Mouse (Mus musculus): ENCODE results near the gene Taok1. TPM values are rescaled to one million over a fixed set of nuclear protein-coding genes. Genes with fewer than 3 reads are reported as not detected.

The Taok1 gene
- polyA plus RNA-seq, 1 experiment = 9.2 TPM

DNA sequence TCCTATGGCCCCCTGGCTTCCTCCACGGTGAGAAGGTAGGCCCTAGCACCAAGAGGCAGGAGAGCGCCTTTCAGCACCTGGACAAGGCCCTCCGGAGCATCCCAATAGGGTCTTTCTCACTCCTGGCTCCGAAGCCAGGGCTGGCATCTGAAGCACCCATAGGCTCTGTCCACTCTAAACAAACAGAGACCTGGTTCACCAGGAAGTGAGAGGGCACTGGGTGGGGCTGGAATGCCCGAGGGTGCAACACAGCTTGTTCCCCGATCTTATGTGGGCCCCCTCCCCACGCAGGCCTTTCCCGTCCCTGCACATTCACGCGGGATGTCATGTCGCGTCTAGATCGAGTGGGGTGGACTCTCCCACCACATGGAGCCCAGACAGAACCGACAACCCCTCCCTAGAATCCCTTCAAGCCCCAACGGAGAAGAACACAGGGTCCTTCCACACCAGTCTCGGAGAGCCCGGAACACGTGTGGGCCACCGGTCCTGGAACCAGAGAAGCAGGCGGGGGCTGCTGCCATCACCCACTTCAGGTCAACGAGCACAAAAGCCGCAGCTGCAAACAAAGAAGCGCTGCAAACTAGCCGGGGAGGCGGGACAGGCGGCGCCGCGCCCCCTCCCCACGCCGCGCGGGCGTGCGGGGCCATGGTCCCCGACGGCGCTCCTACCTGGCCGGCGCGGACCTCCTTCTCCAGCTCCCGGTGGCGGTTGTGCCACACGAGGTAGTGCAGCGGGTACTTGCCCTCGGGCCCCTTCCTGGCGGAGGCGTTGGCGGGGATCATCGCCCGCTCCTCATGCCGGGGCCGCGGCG lies 118.6 kb downstream of the Taok1 start:
- Histone ChIP-seq H3ac (ENCODE audit: control insufficient read depth, insufficient read length) (peak overlapping the region; percentile 53), H3K27me3 (ENCODE audit: control insufficient read depth, insufficient read depth, insufficient read length) (no peaks in the 10 kb centered on the region), H3K79me2 (ENCODE audit: control insufficient read depth, insufficient read depth) (peaks cover 53% of the 10 kb centered on the region), H3K4me3 (peak overlapping the region; percentile 57), H3K4me2 (ENCODE audit: low read depth) (peak overlapping the region; percentile 93), H3K36me3 (ENCODE audit: control insufficient read depth, insufficient read depth) (no peaks in the 10 kb centered on the region)
- no peak for TF ChIP-seq POLR2AphosphoS2 (IDR thresholded peaks at IDR 0.05; ENCODE audit: insufficient read length, low read depth)
- TF ChIP-seq MYOG (IDR thresholded peaks at IDR 0.05; ENCODE audit: control insufficient read depth in 1 of 3, insufficient read depth in 1 of 3, insufficient read length in 2 of 3, low read depth in 2 of 3) = no peak
- TF ChIP-seq USF1 (IDR thresholded peaks at IDR 0.05; ENCODE audit: low read depth) = no peak
- no peak for TF ChIP-seq MYOD1 (IDR thresholded peaks at IDR 0.05; ENCODE audit: control insufficient read depth in 1 of 3, insufficient read length in 2 of 3, low read depth in 2 of 3)
- TF ChIP-seq MAX (IDR thresholded peaks at IDR 0.05; ENCODE audit: low read depth) = no peak
- TF ChIP-seq CEBPB (IDR thresholded peaks at IDR 0.05; ENCODE audit: insufficient read depth, poor library complexity, severe bottlenecking) = no peak
- TF ChIP-seq TCF12 (IDR thresholded peaks at IDR 0.05; ENCODE audit: insufficient read depth, poor library complexity, severe bottlenecking) = no peak
- TF ChIP-seq TCF3 (IDR thresholded peaks at IDR 0.05; ENCODE audit: insufficient read length, low read depth) = no peak
- TF ChIP-seq SRF (IDR thresholded peaks at IDR 0.05; ENCODE audit: control insufficient read depth, insufficient read length, low read depth) = no peak
- peak; percentile 20 for TF ChIP-seq POLR2A (IDR thresholded peaks at IDR 0.05; ENCODE audit: insufficient read length, low read depth)
- TF ChIP-seq E2F4 (IDR thresholded peaks at IDR 0.05; ENCODE audit: insufficient read depth) = no peak
- TF ChIP-seq REST (IDR thresholded peaks at IDR 0.05; ENCODE audit: insufficient read depth, insufficient read length) = peak; percentile 69

DNA sequence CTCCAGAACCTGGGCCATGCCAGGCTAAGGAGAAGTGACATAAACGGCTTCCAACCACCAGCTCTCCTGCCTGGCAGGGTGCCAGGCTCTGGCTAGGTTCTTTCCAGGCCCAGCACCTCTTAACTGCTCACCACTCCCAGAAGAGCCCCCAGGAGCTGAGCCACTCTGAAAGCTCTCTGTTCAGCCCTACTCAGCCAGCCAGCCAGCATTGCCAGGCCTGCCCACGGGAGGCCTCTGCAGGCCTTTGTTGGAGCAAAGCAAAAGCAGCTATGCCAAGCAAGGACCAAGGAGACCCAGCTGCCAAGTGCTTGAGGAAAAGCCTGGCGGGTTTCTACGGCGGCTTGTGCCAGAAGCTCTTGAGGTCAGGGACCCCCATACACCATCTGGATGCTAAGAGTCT lies 120.8 kb downstream of the Taok1 start:
- Histone ChIP-seq H3K4me3 (no peak overlapping the region), H3K27me3 (ENCODE audit: control insufficient read depth, insufficient read depth, insufficient read length) (no peaks in the 10 kb centered on the region), H3K4me2 (ENCODE audit: low read depth) (no peak overlapping the region), H3K36me3 (ENCODE audit: control insufficient read depth, insufficient read depth) (no peaks in the 10 kb centered on the region), H3ac (ENCODE audit: control insufficient read depth, insufficient read length) (no peak overlapping the region), H3K79me2 (ENCODE audit: control insufficient read depth, insufficient read depth) (peaks cover 67% of the 10 kb centered on the region)
- TF ChIP-seq MYOG (IDR thresholded peaks at IDR 0.05; ENCODE audit: control insufficient read depth in 1 of 3, insufficient read depth in 1 of 3, insufficient read length in 2 of 3, low read depth in 2 of 3) (no peak), TCF3 (IDR thresholded peaks at IDR 0.05; ENCODE audit: insufficient read length, low read depth) (no peak), MYOD1 (IDR thresholded peaks at IDR 0.05; ENCODE audit: control insufficient read depth in 1 of 3, insufficient read length in 2 of 3, low read depth in 2 of 3) (no peak), MAX (IDR thresholded peaks at IDR 0.05; ENCODE audit: low read depth) (no peak), TCF12 (IDR thresholded peaks at IDR 0.05; ENCODE audit: insufficient read depth, poor library complexity, severe bottlenecking) (no peak)

DNA sequence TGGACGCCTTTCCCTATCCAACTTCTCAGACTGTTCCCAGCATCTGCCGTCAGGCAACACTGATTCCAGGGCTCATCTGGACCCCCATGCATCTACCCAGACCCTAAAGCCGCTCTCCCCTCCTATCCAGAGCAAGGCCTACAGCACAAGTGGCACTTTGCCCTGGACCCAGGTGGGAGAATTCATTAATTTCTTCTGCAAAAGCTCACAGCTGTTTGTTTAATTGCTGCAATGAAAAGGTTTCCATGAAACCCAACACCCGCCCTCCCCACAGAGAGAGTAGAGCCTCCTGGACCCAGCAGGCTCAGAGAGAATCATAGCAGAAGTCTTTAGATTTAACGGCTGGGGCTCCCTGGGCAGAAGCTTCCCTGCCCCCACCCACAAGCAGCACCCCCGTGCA lies 122.4 kb downstream of the Taok1 start:
- H3K79me2 ChIP-seq (ENCODE audit: control insufficient read depth, insufficient read depth) = peaks cover 82% of the 10 kb centered on the region

DNA sequence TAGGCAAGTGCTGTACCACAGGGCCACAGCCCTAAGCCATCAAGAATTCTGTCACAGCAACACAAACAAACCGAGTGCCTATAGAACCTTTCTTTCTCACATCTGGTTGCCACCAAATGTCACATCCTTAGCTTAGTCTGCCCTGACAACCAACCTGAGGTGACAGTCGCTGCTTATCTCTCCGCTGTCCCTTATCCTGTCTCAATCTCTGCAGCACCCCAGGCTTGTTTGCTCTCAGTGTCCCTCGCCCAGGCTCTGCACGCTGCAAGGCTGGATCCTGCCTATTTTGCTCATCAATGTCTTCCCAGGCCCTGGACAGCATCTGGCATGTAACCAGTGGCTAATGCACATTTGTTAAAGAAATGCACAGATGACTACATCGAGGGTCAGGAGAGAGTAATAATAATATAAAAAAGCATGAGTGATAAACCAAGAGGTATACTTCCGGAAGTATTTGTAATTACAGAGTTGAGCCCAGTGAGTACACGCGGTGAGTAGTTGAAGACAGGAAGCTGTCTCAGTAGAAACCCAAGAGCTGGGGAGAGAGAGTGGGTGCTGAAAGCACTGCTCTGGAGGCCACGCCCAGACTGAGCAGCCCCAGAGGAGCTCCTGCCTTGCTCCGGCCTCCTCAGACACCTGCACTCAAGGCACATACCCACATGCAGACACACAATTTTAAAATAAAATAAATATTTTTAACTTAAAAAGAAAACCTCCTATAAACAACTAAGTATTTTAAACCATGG lies 123.9 kb downstream of the Taok1 start:
- Histone ChIP-seq H3K4me3 (no peak overlapping the region), H3K36me3 (ENCODE audit: control insufficient read depth, insufficient read depth) (no peaks in the 10 kb centered on the region), H3ac (ENCODE audit: control insufficient read depth, insufficient read length) (no peak overlapping the region), H3K79me2 (ENCODE audit: control insufficient read depth, insufficient read depth) (peaks cover 84% of the 10 kb centered on the region), H3K4me2 (ENCODE audit: low read depth) (peak overlapping the region; percentile 65), H3K27me3 (ENCODE audit: control insufficient read depth, insufficient read depth, insufficient read length) (no peaks in the 10 kb centered on the region)
- TF ChIP-seq USF1 (IDR thresholded peaks at IDR 0.05; ENCODE audit: low read depth) (no peak), POLR2A (IDR thresholded peaks at IDR 0.05; ENCODE audit: insufficient read length, low read depth) (no peak), REST (IDR thresholded peaks at IDR 0.05; ENCODE audit: insufficient read depth, insufficient read length) (no peak), MYOD1 (IDR thresholded peaks at IDR 0.05; ENCODE audit: control insufficient read depth in 1 of 3, insufficient read length in 2 of 3, low read depth in 2 of 3) (no peak), CEBPB (IDR thresholded peaks at IDR 0.05; ENCODE audit: insufficient read depth, poor library complexity, severe bottlenecking) (no peak), TCF12 (IDR thresholded peaks at IDR 0.05; ENCODE audit: insufficient read depth, poor library complexity, severe bottlenecking) (no peak)

More for the DNA sequence above, 122.4 kb downstream of the Taok1 start:
- H3ac ChIP-seq (ENCODE audit: control insufficient read depth, insufficient read length) = no peak overlapping the region
- H3K4me2 ChIP-seq (ENCODE audit: low read depth) = no peak overlapping the region
- TF ChIP-seq MAX (IDR thresholded peaks at IDR 0.05; ENCODE audit: low read depth) (no peak), TCF3 (IDR thresholded peaks at IDR 0.05; ENCODE audit: insufficient read length, low read depth) (no peak), SRF (IDR thresholded peaks at IDR 0.05; ENCODE audit: control insufficient read depth, insufficient read length, low read depth) (no peak), MYOG (IDR thresholded peaks at IDR 0.05; ENCODE audit: control insufficient read depth in 1 of 3, insufficient read depth in 1 of 3, insufficient read length in 2 of 3, low read depth in 2 of 3) (no peak), TCF12 (IDR thresholded peaks at IDR 0.05; ENCODE audit: insufficient read depth, poor library complexity, severe bottlenecking) (no peak), E2F4 (IDR thresholded peaks at IDR 0.05; ENCODE audit: insufficient read depth) (no peak), CEBPB (IDR thresholded peaks at IDR 0.05; ENCODE audit: insufficient read depth, poor library complexity, severe bottlenecking) (no peak), POLR2AphosphoS2 (IDR thresholded peaks at IDR 0.05; ENCODE audit: insufficient read length, low read depth) (no peak), MYOD1 (IDR thresholded peaks at IDR 0.05; ENCODE audit: control insufficient read depth in 1 of 3, insufficient read length in 2 of 3, low read depth in 2 of 3) (no peak), REST (IDR thresholded peaks at IDR 0.05; ENCODE audit: insufficient read depth, insufficient read length) (no peak), POLR2A (IDR thresholded peaks at IDR 0.05; ENCODE audit: insufficient read length, low read depth) (no peak)
- no peak overlapping the region for H3K4me3 ChIP-seq
- H3K27me3 ChIP-seq (ENCODE audit: control insufficient read depth, insufficient read depth, insufficient read length) = no peaks in the 10 kb centered on the region
- no peaks in the 10 kb centered on the region for H3K36me3 ChIP-seq (ENCODE audit: control insufficient read depth, insufficient read depth)

Measured in myocyte (in vitro differentiated cells).